Mouse (Mus musculus): ENCODE measurements around the gene Ccdc148.

DNA sequence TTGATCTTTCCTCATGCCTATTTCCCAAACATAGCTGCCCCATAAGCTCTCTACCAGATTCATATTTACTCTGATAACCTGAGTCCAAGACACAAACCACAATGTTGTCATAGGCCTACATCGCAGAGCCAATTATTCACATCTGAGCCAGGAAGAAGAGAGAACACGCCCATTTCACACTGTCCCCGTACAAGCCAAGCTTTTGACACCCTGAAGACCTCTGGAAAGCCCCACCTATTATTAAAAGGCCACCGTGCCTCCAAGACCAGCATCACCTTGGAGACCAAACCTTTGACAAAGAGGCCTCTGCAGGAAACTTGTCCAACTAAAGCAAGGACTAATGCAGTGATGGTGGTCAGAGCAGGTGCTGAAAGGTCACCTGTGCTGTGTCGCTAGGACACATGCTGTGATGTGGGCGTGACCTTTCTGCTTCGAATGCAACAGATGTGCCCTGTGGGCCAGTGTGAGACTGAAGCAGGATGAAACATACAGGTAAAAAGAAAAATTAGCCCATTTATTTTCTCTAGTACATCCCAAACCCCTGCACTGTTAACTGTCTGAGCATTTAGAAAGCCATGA is 106.9 kb downstream of the Ccdc148 start:
- no peak for TF ChIP-seq POLR2A (IDR thresholded peaks at IDR 0.05; ENCODE audit: low read depth, low read length)
- TF ChIP-seq CTCF (IDR thresholded peaks at IDR 0.05; ENCODE audit: extremely low read depth, insufficient read length, insufficient replicate concordance, low read depth, low read length): no peak

Measured in small intestine, adult 2 months (tissue).